Mouse (Mus musculus): ENCODE measurements around the gene Cyp4x1. TPM values are rescaled to one million over a fixed set of nuclear protein-coding genes. Genes with fewer than 3 reads are reported as not detected.

Gene Cyp4x1
- polyA plus RNA-seq, 1 experiment from 2014 or later: 0.54 TPM

DNA sequence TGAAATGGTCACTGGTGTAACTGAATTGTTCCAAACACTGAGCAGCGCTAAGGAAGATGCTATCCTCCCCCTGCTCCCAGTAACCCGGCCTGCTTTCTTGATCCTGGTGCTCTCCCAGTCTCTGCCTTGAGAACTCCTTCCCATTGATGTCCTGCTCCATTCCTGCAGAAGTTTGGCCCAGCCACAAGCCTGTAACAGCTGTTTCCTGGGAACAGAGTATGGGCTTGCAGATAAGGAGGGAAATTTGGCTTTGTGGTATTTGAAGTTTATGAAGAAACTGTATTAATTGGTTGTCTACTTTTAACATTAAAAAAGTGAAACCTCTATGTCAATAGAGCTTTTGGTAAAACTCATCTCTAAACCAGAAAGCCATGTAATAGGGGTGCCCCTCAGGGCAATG is 10.6 kb downstream of the Cyp4x1 start:
- 54% methylated on average over 2 of the region's 2 CpGs for WGBS
- no peak for ATAC-seq (ENCODE audit: insufficient number of reproducible peaks, insufficient read depth, low FRiP score, low read depth)
- H3K27me3 ChIP-seq (ENCODE audit: control insufficient read depth, insufficient read depth, low read length): no peaks in the 10 kb centered on the region

DNA sequence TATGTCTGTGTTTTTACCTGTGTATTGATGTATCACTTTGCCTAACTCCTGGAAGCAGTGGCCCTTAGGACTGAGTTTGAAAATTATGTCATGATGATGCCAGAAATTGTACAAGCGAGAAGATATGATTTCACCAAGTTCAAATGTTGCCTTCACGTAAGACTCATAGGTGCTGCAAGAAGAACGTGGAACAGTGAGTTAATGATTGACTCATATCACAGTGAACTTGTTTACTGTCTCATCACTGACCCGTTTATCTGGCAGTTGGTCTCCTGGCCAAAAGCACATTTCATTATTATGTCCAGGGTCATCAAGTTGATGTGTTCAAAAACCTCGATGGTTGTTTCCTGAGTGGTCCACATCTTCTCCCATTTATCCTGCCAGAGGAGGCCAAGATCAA is 12.5 kb downstream of the Cyp4x1 start:
- Histone ChIP-seq H3K9me3 (ENCODE audit: control insufficient read depth, low read depth, low read length) (no peaks in the 10 kb centered on the region), H3K4me3 (ENCODE audit: low read depth, low read length) (no peak overlapping the region), H3K36me3 (ENCODE audit: control insufficient read depth, insufficient read depth, low read length) (no peaks in the 10 kb centered on the region), H3K4me1 (ENCODE audit: control insufficient read depth, insufficient read depth, low read length) (no peaks in the 10 kb centered on the region), H3K27me3 (ENCODE audit: control insufficient read depth, insufficient read depth, low read length) (no peaks in the 10 kb centered on the region), H3K27ac (ENCODE audit: low read length) (no peak overlapping the region), H3K4me2 (replicated peaks; ENCODE audit: low read depth, low read length) (no peak overlapping the region), H3K9ac (replicated peaks; ENCODE audit: low read depth, low read length) (no peak overlapping the region)
- no peak for ATAC-seq (ENCODE audit: insufficient number of reproducible peaks, insufficient read depth, low FRiP score, low read depth)
- WGBS: 70% methylated on average over 5 of the region's 5 CpGs

More for the DNA sequence above, 10.6 kb downstream of the Cyp4x1 start:
- H3K4me2 ChIP-seq (replicated peaks; ENCODE audit: low read depth, low read length): no peak overlapping the region
- no peaks in the 10 kb centered on the region for H3K4me1 ChIP-seq (ENCODE audit: control insufficient read depth, insufficient read depth, low read length)
- no peaks in the 10 kb centered on the region for H3K36me3 ChIP-seq (ENCODE audit: control insufficient read depth, insufficient read depth, low read length)
- H3K4me3 ChIP-seq (ENCODE audit: low read depth, low read length): no peak overlapping the region
- no peaks in the 10 kb centered on the region for H3K9me3 ChIP-seq (ENCODE audit: control insufficient read depth, low read depth, low read length)
- H3K27ac ChIP-seq (ENCODE audit: low read length): no peak overlapping the region
- H3K9ac ChIP-seq (replicated peaks; ENCODE audit: low read depth, low read length): no peak overlapping the region

DNA sequence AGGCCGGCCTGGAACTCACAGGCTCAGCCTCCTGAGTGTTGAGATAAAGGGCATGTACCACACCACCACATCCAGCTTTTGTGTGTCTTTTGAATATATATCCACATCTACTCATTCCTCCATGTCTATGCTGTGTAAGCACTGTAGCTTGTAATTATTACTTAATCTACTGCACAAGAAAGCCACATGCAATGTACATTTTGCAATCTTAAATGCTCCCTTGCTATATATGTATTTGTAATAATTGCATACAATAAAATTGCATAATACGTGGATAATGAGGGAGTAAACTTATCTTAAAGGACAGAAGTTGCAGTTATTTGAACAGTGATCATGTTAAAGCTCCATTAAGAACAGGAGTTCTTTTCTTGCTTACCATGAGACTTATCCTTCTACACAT is 12.9 kb downstream of the Cyp4x1 start:
- Histone ChIP-seq H3K4me2 (replicated peaks; ENCODE audit: low read depth, low read length) (no peak overlapping the region), H3K27me3 (ENCODE audit: control insufficient read depth, insufficient read depth, low read length) (no peaks in the 10 kb centered on the region), H3K4me1 (ENCODE audit: control insufficient read depth, insufficient read depth, low read length) (no peaks in the 10 kb centered on the region), H3K36me3 (ENCODE audit: control insufficient read depth, insufficient read depth, low read length) (no peaks in the 10 kb centered on the region), H3K9me3 (ENCODE audit: control insufficient read depth, low read depth, low read length) (no peaks in the 10 kb centered on the region), H3K27ac (ENCODE audit: low read length) (no peak overlapping the region), H3K9ac (replicated peaks; ENCODE audit: low read depth, low read length) (no peak overlapping the region), H3K4me3 (ENCODE audit: low read depth, low read length) (no peak overlapping the region)
- WGBS: 92% methylated on average over 2 of the region's 2 CpGs
- ATAC-seq (ENCODE audit: insufficient number of reproducible peaks, insufficient read depth, low FRiP score, low read depth): no peak

DNA sequence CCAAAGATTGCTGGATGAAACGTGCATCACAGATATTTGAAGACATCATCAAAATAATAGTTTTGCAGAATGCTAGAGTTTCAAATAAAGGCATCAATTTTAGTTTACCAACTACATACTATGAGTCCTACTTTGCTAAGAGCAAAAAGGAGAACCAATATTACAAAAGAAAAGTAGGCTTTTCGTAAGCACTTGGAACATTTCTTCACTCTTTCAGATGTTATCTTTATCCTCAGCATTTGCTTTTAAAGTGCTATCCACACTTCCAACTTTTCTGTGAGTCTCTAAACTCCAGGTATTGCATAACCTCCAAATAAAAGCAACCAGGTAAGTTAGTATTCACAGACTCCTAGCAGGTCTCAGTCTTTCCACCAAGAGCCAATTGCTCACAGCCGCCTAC is 14.4 kb downstream of the Cyp4x1 start:
- Histone ChIP-seq H3K4me2 (replicated peaks; ENCODE audit: low read depth, low read length) (no peak overlapping the region), H3K36me3 (ENCODE audit: control insufficient read depth, insufficient read depth, low read length) (no peaks in the 10 kb centered on the region), H3K27ac (ENCODE audit: low read length) (no peak overlapping the region), H3K9ac (replicated peaks; ENCODE audit: low read depth, low read length) (no peak overlapping the region), H3K4me1 (ENCODE audit: control insufficient read depth, insufficient read depth, low read length) (no peaks in the 10 kb centered on the region), H3K4me3 (ENCODE audit: low read depth, low read length) (no peak overlapping the region), H3K27me3 (ENCODE audit: control insufficient read depth, insufficient read depth, low read length) (no peaks in the 10 kb centered on the region), H3K9me3 (ENCODE audit: control insufficient read depth, low read depth, low read length) (no peaks in the 10 kb centered on the region)
- 89% methylated on average over 3 of the region's 3 CpGs for WGBS
- ATAC-seq (ENCODE audit: insufficient number of reproducible peaks, insufficient read depth, low FRiP score, low read depth): no peak

DNA sequence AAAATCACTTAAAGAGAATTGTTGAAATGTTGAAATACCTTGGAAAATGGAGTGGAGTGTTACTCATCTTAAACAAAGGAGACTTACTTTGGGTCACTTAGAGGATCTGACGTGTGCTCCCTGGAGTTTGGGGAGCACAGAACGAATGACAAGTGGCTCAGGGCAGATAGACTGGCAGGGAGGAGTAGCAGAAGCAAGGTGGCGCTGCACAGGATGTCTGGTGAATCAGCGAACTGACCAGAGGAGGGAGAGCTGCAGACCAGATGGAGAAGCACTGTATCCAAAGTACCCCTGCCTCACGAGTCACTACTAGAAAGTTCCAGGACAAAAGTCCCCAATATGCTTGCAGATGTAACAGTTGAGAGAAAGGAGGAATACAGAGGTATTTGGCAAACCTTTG is 20.8 kb downstream of the Cyp4x1 start:
- Histone ChIP-seq H3K9ac (replicated peaks; ENCODE audit: low read depth, low read length) (no peak overlapping the region), H3K4me3 (ENCODE audit: low read depth, low read length) (no peak overlapping the region), H3K9me3 (ENCODE audit: control insufficient read depth, low read depth, low read length) (no peaks in the 10 kb centered on the region), H3K27ac (ENCODE audit: low read length) (no peak overlapping the region), H3K36me3 (ENCODE audit: control insufficient read depth, insufficient read depth, low read length) (no peaks in the 10 kb centered on the region), H3K4me2 (replicated peaks; ENCODE audit: low read depth, low read length) (no peak overlapping the region), H3K4me1 (ENCODE audit: control insufficient read depth, insufficient read depth, low read length) (no peaks in the 10 kb centered on the region), H3K27me3 (ENCODE audit: control insufficient read depth, insufficient read depth, low read length) (no peaks in the 10 kb centered on the region)
- ATAC-seq (ENCODE audit: insufficient number of reproducible peaks, insufficient read depth, low FRiP score, low read depth): no peak
- 21% methylated on average over 5 of the region's 5 CpGs for WGBS

DNA sequence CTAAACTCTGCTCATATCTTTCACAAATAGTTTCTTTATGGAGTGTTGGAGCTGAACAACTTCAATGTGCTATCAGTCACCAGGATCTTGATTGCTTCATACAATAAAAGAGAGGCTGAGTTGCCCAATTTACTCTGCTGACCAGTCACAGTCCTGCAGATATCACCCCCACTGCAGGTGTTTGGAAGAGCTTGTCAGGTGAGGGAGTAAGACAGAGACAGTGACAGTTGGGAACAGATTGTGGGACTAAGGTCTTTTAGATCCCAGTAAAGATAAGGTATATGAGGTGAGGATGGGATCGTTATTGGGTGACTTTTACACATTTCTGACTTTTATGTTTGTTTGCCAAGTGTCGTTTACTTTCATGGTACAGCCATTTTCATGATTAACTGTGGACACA is 22.9 kb downstream of the Cyp4x1 start:
- H3K27ac ChIP-seq (ENCODE audit: low read length): no peak overlapping the region
- no peaks in the 10 kb centered on the region for H3K27me3 ChIP-seq (ENCODE audit: control insufficient read depth, insufficient read depth, low read length)
- H3K9ac ChIP-seq (replicated peaks; ENCODE audit: low read depth, low read length): no peak overlapping the region
- no peak overlapping the region for H3K4me3 ChIP-seq (ENCODE audit: low read depth, low read length)
- 52% methylated on average over 2 of the region's 2 CpGs for whole genome bisulfite sequencing
- no peaks in the 10 kb centered on the region for H3K4me1 ChIP-seq (ENCODE audit: control insufficient read depth, insufficient read depth, low read length)
- no peaks in the 10 kb centered on the region for H3K9me3 ChIP-seq (ENCODE audit: control insufficient read depth, low read depth, low read length)
- no peak for ATAC-seq (ENCODE audit: insufficient number of reproducible peaks, insufficient read depth, low FRiP score, low read depth)
- no peak overlapping the region for H3K4me2 ChIP-seq (replicated peaks; ENCODE audit: low read depth, low read length)
- H3K36me3 ChIP-seq (ENCODE audit: control insufficient read depth, insufficient read depth, low read length): no peaks in the 10 kb centered on the region

DNA sequence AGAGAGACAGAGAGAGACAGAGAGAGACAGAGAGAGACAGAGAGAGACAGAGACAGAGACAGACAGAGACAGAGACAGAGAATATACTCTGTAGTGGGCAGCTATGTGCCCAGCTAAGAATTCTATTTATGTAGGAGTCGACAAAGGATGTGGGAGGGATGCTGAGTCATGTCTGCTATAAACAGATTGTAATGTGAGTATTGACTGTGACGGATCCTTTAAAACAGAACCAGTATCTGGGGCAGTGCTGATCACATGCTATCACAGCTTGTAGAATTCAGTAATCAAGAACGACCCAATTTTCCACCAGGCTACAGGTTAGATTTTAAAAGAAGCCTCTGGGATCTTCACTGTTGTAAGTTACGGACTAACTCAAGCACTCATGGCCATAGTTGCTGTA is 30.6 kb downstream of the Cyp4x1 start:
- Histone ChIP-seq H3K36me3 (ENCODE audit: control insufficient read depth, insufficient read depth, low read length) (no peaks in the 10 kb centered on the region), H3K4me2 (replicated peaks; ENCODE audit: low read depth, low read length) (no peak overlapping the region), H3K4me3 (ENCODE audit: low read depth, low read length) (no peak overlapping the region), H3K9ac (replicated peaks; ENCODE audit: low read depth, low read length) (no peak overlapping the region), H3K27ac (ENCODE audit: low read length) (no peak overlapping the region), H3K4me1 (ENCODE audit: control insufficient read depth, insufficient read depth, low read length) (no peaks in the 10 kb centered on the region), H3K9me3 (ENCODE audit: control insufficient read depth, low read depth, low read length) (no peaks in the 10 kb centered on the region), H3K27me3 (ENCODE audit: control insufficient read depth, insufficient read depth, low read length) (no peaks in the 10 kb centered on the region)
- 49% methylated on average over 4 of the region's 4 CpGs for WGBS
- no peak for ATAC-seq (ENCODE audit: insufficient number of reproducible peaks, insufficient read depth, low FRiP score, low read depth)

DNA sequence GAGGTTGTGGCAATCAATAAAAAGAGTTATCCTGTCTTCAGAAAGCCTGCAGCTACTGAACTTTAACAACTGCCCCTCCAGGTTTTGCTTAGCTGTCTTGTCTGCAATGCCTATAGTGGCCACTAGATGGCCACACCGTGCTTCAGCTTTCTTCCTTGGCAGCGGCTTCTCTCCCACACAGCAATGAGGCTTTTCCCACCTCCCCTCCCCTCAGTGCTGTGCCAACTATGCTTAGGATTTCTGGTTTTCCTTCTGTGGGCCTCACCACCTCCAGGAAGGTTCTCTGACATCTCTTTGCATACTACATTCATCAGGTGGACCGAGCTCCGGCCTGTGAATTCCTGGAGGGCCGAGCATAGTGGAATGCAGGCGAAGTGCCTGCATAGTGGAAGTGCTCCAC is 32.4 kb downstream of the Cyp4x1 start:
- peak; percentile 49; the same call in 1 of the 2 replicates for ATAC-seq (ENCODE audit: insufficient number of reproducible peaks, insufficient read depth, low FRiP score, low read depth)
- 30% methylated on average over 6 of the region's 6 CpGs for WGBS
- 0 out of 2 replicates have a peak overlapping the region, but pooled peaks have one; percentile 10 for H3K4me2 ChIP-seq (replicated peaks; ENCODE audit: low read depth, low read length)
- no peak overlapping the region for H3K27ac ChIP-seq (ENCODE audit: low read length)
- H3K9ac ChIP-seq (replicated peaks; ENCODE audit: low read depth, low read length): no peak overlapping the region
- peaks cover 3% of the 10 kb centered on the region for H3K4me1 ChIP-seq (ENCODE audit: control insufficient read depth, insufficient read depth, low read length)
- no peak overlapping the region for H3K4me3 ChIP-seq (ENCODE audit: low read depth, low read length)
- no peaks in the 10 kb centered on the region for H3K36me3 ChIP-seq (ENCODE audit: control insufficient read depth, insufficient read depth, low read length)
- no peaks in the 10 kb centered on the region for H3K9me3 ChIP-seq (ENCODE audit: control insufficient read depth, low read depth, low read length)
- no peaks in the 10 kb centered on the region for H3K27me3 ChIP-seq (ENCODE audit: control insufficient read depth, insufficient read depth, low read length)

DNA sequence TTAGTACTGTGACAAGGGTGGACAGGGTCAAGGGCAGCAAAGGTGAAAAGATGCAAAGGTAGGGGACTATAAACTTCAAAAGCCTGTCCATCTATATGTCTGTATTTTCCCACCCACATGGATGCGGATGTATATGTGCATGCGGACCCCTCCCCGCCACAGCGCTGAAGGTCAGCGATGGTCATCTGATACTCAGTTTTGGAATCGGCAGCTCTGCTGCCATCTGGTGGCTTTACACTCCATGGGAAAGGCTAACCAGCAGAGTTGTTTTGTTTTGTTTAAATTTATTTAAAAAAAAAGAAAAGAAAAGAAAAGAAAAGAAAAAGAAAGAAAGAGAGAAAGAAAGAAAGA is 37.0 kb downstream of the Cyp4x1 start:
- WGBS: under 1% methylated on average over 6 of the region's 6 CpGs
- H3K9me3 ChIP-seq (ENCODE audit: control insufficient read depth, low read depth, low read length): no peaks in the 10 kb centered on the region
- peak overlapping the region; percentile 19; the same call in 1 of the 2 replicates for H3K4me2 ChIP-seq (replicated peaks; ENCODE audit: low read depth, low read length)
- peaks cover 3% of the 10 kb centered on the region for H3K4me1 ChIP-seq (ENCODE audit: control insufficient read depth, insufficient read depth, low read length)
- no peak overlapping the region for H3K9ac ChIP-seq (replicated peaks; ENCODE audit: low read depth, low read length)
- H3K27ac ChIP-seq (ENCODE audit: low read length): 0 out of 2 replicates have a peak overlapping the region, but pooled peaks have one; percentile 81
- ATAC-seq (ENCODE audit: insufficient number of reproducible peaks, insufficient read depth, low FRiP score, low read depth): no peak
- H3K4me3 ChIP-seq (ENCODE audit: low read depth, low read length): no peak overlapping the region
- H3K36me3 ChIP-seq (ENCODE audit: control insufficient read depth, insufficient read depth, low read length): no peaks in the 10 kb centered on the region
- H3K27me3 ChIP-seq (ENCODE audit: control insufficient read depth, insufficient read depth, low read length): no peaks in the 10 kb centered on the region
